Mouse (Mus musculus) retina, embryonic 14.5 days (tissue): ENCODE measurements at regions not wholly inside any gene's neighbourhood (a gene's known extent, or its start where the extent isn't known, plus 50 kb on each side); places are given as distances from the start of the nearest gene placed in this dataset.
A peak's percentile ranks its signal among the peaks of the same experiment; 100 is the strongest.
"Not testable (repeated sequence)": the region's sequence is repeated elsewhere in the genome, so short reads cannot be mapped to it uniquely, and the experiment has no call there.

Experiments
- DNase-seq: peaks from one replicate; pipeline ENCODE4 v3.0.0-alpha.2; 2015; ENCODE audit warnings: low spot score

- DNase-seq, result no peak
Measured at GRCm38 (mm10) chr5:26573446-26573845, 243.6 kb upstream of the Dpp6 start.

- no peak for DNase-seq
Measured at GRCm38 (mm10) chr5:26586108-26586507, 230.9 kb upstream of the Dpp6 start.

- no peak for DNase-seq
Measured at GRCm38 (mm10) chr5:26590886-26591285, 226.1 kb upstream of the Dpp6 start.

DNA sequence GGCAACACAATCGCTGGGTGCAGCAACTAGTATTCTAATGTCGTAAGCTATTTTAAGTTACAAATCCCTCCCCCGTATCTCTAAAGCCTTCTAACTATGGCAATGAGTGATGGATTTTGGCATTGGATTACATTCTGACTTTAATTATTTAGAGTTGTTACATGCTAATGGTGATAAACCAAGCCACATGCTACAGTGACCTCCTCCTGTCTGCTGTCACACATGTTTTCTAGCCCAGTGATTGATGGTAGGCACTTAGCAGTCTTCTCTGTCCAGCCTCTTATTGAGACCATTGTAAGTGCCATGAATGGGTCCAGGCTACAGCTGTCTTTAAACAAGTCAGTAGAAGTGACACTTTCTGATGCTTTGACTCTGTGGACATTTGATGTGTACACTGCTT, 224.7 kb upstream of the Dpp6 start:
- DNase-seq, result peak; percentile 18

DNA sequence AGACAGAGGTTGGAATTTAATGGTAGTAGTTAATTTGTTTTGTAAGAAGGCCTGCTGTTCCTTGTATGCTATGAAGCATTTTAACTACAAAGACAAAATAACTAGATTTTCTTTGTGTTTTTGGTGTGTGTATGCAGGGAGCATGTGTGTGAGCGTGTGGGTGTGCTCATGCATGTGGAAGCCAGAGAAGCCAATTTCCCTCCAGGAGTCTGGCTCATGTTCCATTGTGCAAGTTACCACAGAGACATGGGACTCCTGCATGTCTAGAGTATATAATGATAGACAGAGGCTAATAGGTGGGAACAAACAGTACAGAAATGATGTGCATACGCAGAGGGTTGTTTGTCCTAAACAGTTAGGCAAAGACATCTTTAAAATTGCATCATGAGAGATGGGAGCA, 219.0 kb upstream of the Dpp6 start:
- DNase-seq, result no peak

- no peak for DNase-seq
Measured at GRCm38 (mm10) chr5:26619272-26619671, 197.7 kb upstream of the Dpp6 start.

DNA sequence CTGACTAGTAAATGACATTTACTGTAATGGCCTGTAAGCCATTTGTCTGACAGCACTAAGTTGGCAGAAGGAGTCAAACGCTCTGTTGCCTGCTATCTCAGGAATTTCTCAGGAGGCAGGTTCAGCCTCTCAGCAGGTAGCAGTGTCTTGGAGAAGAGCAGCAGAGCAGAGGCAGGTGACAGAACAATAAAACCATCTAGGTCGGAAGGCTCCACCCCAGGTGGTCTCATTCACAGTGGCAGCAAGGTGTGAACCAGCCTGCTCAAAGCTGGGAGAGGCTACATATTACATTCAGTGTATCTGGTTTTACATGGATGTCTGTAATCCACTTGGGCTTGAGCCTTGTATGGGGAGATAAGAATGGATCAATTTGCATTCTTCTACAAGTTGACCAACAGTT, 194.9 kb upstream of the Dpp6 start:
- DNase-seq, result no peak

- no peak for DNase-seq
Measured at GRCm38 (mm10) chr5:26671478-26671877, 145.5 kb upstream of the Dpp6 start.

DNA sequence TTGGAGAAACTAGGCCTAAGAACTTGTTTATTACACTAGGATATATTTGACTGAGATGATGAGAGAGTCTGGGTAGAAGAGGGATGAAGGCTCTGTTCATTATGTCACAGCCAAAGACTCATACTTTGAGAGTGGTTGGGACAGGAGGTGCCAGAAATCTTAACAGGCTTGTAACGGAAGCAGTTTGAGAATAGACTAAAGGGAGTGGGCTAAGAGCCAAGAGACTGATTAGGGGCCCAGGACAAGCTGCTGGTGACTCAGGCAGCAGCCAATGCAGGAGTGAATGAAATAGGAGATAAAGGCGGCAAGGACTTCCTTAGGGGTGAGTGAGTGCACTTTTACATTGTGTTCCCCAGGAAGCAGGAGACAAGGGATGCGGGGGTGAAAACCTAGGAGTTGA, 127.2 kb upstream of the Dpp6 start:
- no peak for DNase-seq

DNA sequence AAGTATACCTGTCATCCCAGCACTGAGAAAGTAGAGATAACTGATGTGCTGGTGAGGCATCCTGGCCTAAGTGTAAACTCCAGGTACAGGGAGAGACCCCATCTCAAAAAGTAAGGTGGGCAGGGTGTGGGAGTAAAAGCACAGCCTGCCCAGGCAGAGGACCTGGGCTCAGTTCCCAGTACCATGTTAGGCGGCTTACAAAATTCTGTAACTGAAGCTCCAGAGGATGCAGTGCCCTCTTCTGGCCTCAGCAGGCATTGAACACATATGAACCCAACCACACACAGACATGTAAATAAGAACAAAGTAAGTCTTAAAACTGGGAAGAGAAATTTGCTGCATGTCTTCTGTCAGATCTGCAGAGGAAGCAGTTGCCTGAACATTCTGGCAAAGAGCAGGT, 125.9 kb upstream of the Dpp6 start:
- DNase-seq, result no peak

GRCm38 (mm10) chr5:26692013-26692412, 125.0 kb upstream of the Dpp6 start:
- DNase-seq, result no peak

DNA sequence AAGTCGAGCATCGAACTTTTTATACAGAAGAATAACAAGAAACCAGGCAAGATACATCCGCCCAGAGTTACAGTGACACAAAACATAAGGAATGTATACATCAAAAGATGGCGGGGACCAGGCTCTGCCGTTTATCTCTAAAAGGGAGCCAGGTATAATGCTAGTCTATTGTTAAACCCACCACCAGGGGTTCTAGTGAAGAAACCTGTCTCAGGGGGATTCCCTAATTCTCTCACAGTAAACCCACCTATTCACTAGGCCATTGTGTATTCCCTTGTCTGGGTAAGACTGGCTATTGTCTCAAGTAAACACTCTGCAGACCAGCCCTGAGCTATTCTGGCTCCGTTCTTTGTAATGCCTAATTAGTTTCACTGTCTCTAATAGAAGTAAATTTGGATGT, 113.4 kb upstream of the Dpp6 start:
- DNase-seq, result not testable (repeated sequence)

DNA sequence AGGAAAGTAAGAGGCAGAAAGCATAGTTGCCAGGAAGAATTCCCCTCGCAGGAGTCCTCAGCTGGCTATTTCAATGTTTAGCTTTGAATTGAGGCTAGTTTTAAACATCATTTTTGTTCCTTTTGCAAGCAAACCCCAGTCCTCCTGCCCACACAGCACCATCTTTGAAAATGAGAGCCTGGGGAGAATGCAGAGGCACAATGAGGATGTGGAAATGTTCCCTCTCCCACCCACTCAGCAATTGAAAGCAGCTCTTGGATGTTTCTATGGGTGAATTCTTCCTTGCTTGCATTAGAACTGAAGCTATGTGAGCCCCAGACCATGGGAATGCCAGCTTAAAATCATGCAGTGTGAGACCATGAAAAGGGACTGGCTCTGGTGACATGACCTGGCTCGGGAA, 109.3 kb upstream of the Dpp6 start:
- DNase-seq, result no peak

- DNase-seq, result no peak
Measured at GRCm38 (mm10) chr5:26724491-26724890, 92.5 kb upstream of the Dpp6 start.

DNA sequence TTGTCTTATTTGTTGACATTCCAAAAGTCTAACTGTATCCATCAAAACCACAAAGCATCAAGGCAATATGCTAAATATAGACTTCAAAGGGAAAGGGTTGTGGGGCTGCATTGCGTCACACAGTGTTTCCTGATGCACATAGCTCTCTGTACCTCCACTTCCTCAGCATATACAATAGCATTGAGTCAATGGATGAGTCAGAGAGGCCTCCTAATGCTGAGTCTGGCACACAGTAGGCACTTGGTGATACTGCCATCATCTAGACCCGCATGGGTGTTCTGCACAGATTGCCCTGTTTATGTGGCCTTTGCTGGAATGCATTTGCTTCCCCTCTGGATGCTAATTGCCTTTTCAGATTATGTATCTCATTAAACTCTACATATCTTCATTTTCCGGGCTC, 91.0 kb upstream of the Dpp6 start:
- no peak for DNase-seq

DNA sequence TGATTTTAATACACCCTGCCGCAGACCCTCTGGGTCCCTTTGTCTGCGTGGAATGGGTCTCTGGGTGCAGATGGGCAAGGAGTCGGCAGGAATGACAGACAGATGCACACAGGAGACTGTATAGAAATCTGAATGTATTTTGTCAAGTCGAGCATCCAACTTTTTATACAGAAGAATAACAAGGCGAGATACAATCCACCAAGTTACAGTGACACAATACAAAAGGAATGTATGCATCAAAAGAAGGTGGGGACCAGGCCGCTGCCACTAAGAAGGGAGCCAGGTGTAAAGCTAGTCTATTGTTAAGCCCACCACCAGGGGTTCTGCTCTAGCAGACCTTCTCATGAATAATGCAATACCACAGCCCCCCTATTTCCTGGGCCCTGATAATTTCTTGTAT, 65.8 kb upstream of the Dpp6 start:
- not testable (repeated sequence) for DNase-seq

- DNase-seq, result not testable (repeated sequence)
Measured at GRCm38 (mm10) chr5:26751601-26752305, 65.2 kb upstream of the Dpp6 start.

DNA sequence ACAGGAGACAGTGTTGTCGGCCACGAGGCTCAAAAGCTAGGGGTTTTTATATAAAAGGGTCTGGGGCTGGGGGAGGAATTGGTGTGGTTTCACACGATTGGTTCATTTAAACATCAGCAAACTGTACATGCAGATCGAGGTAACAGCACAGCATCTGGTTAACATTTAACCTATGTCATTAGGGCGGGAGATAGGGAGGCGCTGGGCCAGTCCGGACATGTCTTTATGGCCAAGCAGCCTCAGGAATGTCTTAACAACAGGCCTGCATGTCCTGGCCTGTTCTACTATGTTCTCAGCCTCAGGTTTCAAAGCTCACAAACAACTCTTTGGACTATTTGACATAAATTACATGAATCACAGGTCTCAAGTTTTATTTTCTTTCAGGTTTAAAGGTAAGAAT, 62.9 kb upstream of the Dpp6 start:
- DNase-seq, result not testable (repeated sequence)
